Mouse (Mus musculus) CD4-positive, CD25-positive, alpha-beta regulatory T cell (primary cell): ENCODE data around the gene Nccrp1. TPM values are rescaled to one million over a fixed set of nuclear protein-coding genes. Genes with fewer than 3 reads are reported as not detected.

Experiments
- polyA plus RNA-seq: library from polyadenylated mRNA; unstranded; fragments of 100-300 nt; shearing (Covaris generic); gene quantifications from one replicate; pipeline ENCODE4 v1.2.1, GENCODE M21; 2017

Nccrp1 gene
- not detected for polyA plus RNA-seq

DNA sequence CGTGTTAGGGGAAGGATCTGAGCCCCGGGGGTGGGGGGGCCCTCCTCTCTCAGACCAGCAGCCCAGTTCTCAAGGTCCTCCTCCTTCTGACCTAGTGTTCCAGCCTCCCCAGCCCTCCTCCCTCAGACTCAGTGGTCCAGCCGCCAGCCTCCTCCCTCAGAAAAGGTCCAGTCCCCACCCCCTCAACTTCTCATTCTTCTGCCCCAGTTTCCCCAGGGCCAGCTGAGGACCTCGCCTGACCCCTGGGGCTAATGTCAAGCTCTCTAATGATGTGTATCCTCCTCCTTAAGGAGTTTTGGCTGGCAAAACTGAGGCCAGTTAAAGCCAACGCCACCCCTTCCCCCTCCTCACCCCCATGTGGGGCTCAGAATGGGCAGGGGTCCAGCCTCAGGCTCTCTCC, at the start of gene Nccrp1:
Nccrp1 (minus strand) TSS at position 101 of the 400 bp plus-strand sequence.

DNA sequence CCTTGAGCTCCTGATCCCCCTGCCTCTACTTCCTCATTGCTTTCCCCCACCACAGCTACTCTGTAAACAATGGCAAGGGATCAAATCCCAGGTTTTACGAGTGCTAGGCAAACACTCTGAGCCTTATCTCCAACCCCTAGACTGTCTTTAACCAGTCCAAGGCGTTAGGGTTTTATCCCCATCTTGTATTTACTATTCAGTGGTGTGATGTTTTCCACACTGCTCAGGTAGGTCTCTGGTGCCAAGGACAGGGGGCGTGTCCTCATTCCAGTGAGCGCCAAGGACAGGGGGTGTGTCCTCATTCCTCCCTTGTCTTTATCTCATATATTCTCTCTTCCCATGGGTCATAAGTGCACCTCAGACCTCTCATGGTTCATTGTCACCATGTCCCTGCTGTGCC, 6.5 kb downstream of the Nccrp1 start, which contains the start of gene Sycn:
Sycn (plus strand) TSS at position 360 of the 400 bp plus-strand sequence.

DNA sequence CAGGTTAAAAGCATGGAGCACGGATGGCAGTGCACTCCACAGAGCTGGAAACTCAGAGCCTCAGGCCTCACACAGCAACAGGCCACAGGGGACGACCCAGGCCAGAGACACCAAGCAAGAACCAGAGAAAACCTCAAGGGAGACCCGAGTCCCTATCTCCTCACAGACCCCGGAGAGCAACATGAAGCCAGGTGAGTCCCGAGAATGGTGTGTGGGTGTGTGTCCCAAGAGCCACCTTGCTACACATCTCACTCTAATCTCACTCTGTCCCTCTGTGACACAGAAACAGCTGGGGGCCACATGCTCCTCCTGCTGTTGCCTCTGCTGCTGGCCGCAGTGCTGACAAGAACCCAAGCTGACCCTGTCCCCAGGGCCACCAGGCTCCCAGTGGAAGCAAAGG, 24.5 kb downstream of the Nccrp1 start, which contains the start of gene Ifnl3:
Ifnl3 (plus strand) TSS at position 301 of the 400 bp plus-strand sequence.

GRCm38 (mm10) chr7:28510405-28510974, 36.6 kb downstream of the Nccrp1 start, which contains the start of gene Ifnl2:
TSS of gene Ifnl2 (minus strand) at chr7:28510455.

Other genes starting within 250 kb of the Nccrp1 start
- gene Dll3, start 245.0 kb downstream of the Nccrp1 start, polyA plus RNA-seq: not detected
- gene Timm50, start 235.2 kb downstream of the Nccrp1 start, polyA plus RNA-seq: 82.7 TPM
- gene Supt5, start 208.5 kb downstream of the Nccrp1 start, polyA plus RNA-seq: 193 TPM
- gene Rps16, start 196.6 kb downstream of the Nccrp1 start, polyA plus RNA-seq: 768 TPM
- 85.7 TPM for gene Plekhg2, start 174.7 kb downstream of the Nccrp1 start, polyA plus RNA-seq
- gene Zfp36, start 167.0 kb downstream of the Nccrp1 start, polyA plus RNA-seq: 259 TPM
- 28.5 TPM for gene Med29, start 154.5 kb downstream of the Nccrp1 start, polyA plus RNA-seq
- 100 TPM for gene Paf1, start 154.3 kb downstream of the Nccrp1 start, polyA plus RNA-seq
- gene Gmfg, start 109.8 kb downstream of the Nccrp1 start, polyA plus RNA-seq: 295 TPM
- 1.3 TPM for gene Lrfn1, start 95.3 kb downstream of the Nccrp1 start, polyA plus RNA-seq
- not detected for gene Ifnl2, start 36.8 kb downstream of the Nccrp1 start, polyA plus RNA-seq
- gene Ifnl3, start 24.4 kb downstream of the Nccrp1 start, polyA plus RNA-seq: not detected
- gene Sycn, start 6.4 kb downstream of the Nccrp1 start, polyA plus RNA-seq: not detected
- gene Samd4b, start 50.9 kb upstream of the Nccrp1 start, polyA plus RNA-seq: 30.0 TPM
- gene Pak4, start 50.9 kb upstream of the Nccrp1 start, polyA plus RNA-seq: 7.7 TPM
- not detected for gene Acp7, start 84.1 kb upstream of the Nccrp1 start, polyA plus RNA-seq
- 3.5 TPM for gene Fbxo27, start 145.6 kb upstream of the Nccrp1 start, polyA plus RNA-seq
- gene Fbxo17, start 169.6 kb upstream of the Nccrp1 start, polyA plus RNA-seq: 22.9 TPM
- 93.4 TPM for gene Mrps12, start 194.6 kb upstream of the Nccrp1 start, polyA plus RNA-seq
- 20.1 TPM for gene Sars2, start 194.7 kb upstream of the Nccrp1 start, polyA plus RNA-seq
- not detected for gene Ccer2, start 208.9 kb upstream of the Nccrp1 start, polyA plus RNA-seq
- gene Sirt2, start 219.5 kb upstream of the Nccrp1 start, polyA plus RNA-seq: 83.6 TPM
- gene Nfkbib, start 220.3 kb upstream of the Nccrp1 start, polyA plus RNA-seq: 96.6 TPM
- gene Rinl, start 241.7 kb upstream of the Nccrp1 start, polyA plus RNA-seq: 275 TPM